7 mouse cellular contexts compared by ENCODE assay signal in genomic region chr4:59360704-59361103, GRCm38 (mm10).
DNase-seq lines count a peak whose midpoint lies in the region; ATAC-seq lines count a peak whose summit lies in the region.

No protein-coding gene starts in this region.

- H3K9me3 ChIP-seq in limb, embryonic 11.5 days (ENCODE audit: control insufficient read depth, low read length), result no peaks in the 10 kb centered on the region
- no peaks in the 10 kb centered on the region for H3K9me3 ChIP-seq in midbrain, embryonic 15.5 days

- H3K27me3 ChIP-seq in limb, embryonic 11.5 days (ENCODE audit: control insufficient read depth, insufficient read depth, low read length), result no peaks in the 10 kb centered on the region
- no peaks in the 10 kb centered on the region for H3K27me3 ChIP-seq in midbrain, embryonic 15.5 days (replicated peaks)

- H3K36me3 ChIP-seq in limb, embryonic 11.5 days (ENCODE audit: control insufficient read depth, insufficient read depth, low read length), result no peaks in the 10 kb centered on the region
- no peaks in the 10 kb centered on the region for H3K36me3 ChIP-seq in midbrain, embryonic 15.5 days (replicated peaks)

- no peak overlapping the region for H3K9ac ChIP-seq in limb, embryonic 11.5 days (ENCODE audit: low read length)
- no peak overlapping the region for H3K9ac ChIP-seq in midbrain, embryonic 15.5 days

- peak; percentile 24 for DNase-seq in WW6 (ENCODE audit: low read depth, low spot score)
- peak; percentile 70 to 83 for DNase-seq in cerebellum, adult 18-20 months
- peak; percentile 89 for DNase-seq in limb, embryonic 11.5 days (ENCODE audit: low spot score)
- DNase-seq in spleen, adult 18-20 months, result peak; percentile 55 to 85

- WGBS in limb, embryonic 11.5 days, result 2% methylated on average over 15 of the region's 15 CpGs
- 4% methylated on average over 15 of the region's 15 CpGs for WGBS in midbrain, embryonic 15.5 days

- H3K4me2 ChIP-seq in limb, embryonic 11.5 days (ENCODE audit: low read depth, severe bottlenecking), result no peak overlapping the region
- H3K4me2 ChIP-seq in midbrain, embryonic 15.5 days, result no peak overlapping the region

- no peak overlapping the region for H3K27ac ChIP-seq in limb, embryonic 11.5 days (replicated peaks; ENCODE audit: low read depth, low read length)
- H3K27ac ChIP-seq in midbrain, embryonic 15.5 days, result no peak overlapping the region

- H3K4me3 ChIP-seq in limb, embryonic 11.5 days (ENCODE audit: low read depth, low read length), result no peak overlapping the region
- H3K4me3 ChIP-seq in midbrain, embryonic 15.5 days, result no peak overlapping the region

- ATAC-seq in frontal cortex, adult (ENCODE audit: low TSS enrichment), result peak; percentile 95
- ATAC-seq in inflammation-experienced regulatory T-cells, adult 6 months, result peak; percentile 80
- ATAC-seq in limb, embryonic 11.5 days (ENCODE audit: insufficient number of reproducible peaks, low FRiP score, low TSS enrichment, low read depth), result no peak
- peak; percentile 67; the same call in 1 of the 2 replicates for ATAC-seq in midbrain, embryonic 15.5 days (replicated peaks)

- no peaks in the 10 kb centered on the region for H3K4me1 ChIP-seq in limb, embryonic 11.5 days (ENCODE audit: control insufficient read depth, insufficient read depth, low read length)
- H3K4me1 ChIP-seq in midbrain, embryonic 15.5 days, result no peaks in the 10 kb centered on the region

Comparison
In these comparisons a context has a peak if more than half of its experiments do, and no peak if none do; other contexts are left out.
1. DNase-seq: peak in every context shown above with its lines; median percentile 89 in limb, embryonic 11.5 days; 76 in cerebellum, adult 18-20 months; 70 in spleen, adult 18-20 months; 24 in WW6.